Mouse (Mus musculus): ENCODE measurements at regions not wholly inside any gene's neighbourhood (a gene's known extent, or its start where the extent isn't known, plus 50 kb on each side); places are given as distances from the start of the nearest gene placed in this dataset.

- Histone ChIP-seq H3K27ac (ENCODE audit: insufficient read depth, low read length) (no peak overlapping the region), H3K4me1 (ENCODE audit: control insufficient read depth, insufficient read depth, low read length) (no peaks in the 10 kb centered on the region), H3K4me3 (ENCODE audit: insufficient read depth, low read length) (no peak overlapping the region)
- TF ChIP-seq POLR2A (IDR thresholded peaks at IDR 0.05; ENCODE audit: extremely low read depth, insufficient read depth, low read length): no peak
- peak; percentile 47; the same call in 1 of the 2 replicates for TF ChIP-seq CTCF (IDR thresholded peaks at IDR 0.05; ENCODE audit: extremely low read depth, insufficient read depth, low read length)
Observed at GRCm38 (mm10) chr7:62924585-62925331, 101.3 kb upstream of the A26c2 start.

- TF ChIP-seq POLR2A (IDR thresholded peaks at IDR 0.05; ENCODE audit: extremely low read depth, insufficient read depth, low read length) (no peak), CTCF (IDR thresholded peaks at IDR 0.05; ENCODE audit: extremely low read depth, insufficient read depth, low read length) (peak; percentile 47)
- no peak overlapping the region for H3K4me3 ChIP-seq (ENCODE audit: insufficient read depth, low read length)
Observed at GRCm38 (mm10) chr7:62922246-62922645, 98.8 kb upstream of the A26c2 start.

GRCm38 (mm10) chr7:62894337-62894736 is 70.9 kb upstream of the A26c2 start:
- Histone ChIP-seq H3K4me3 (ENCODE audit: insufficient read depth, low read length) (no peak overlapping the region), H3K4me1 (ENCODE audit: control insufficient read depth, insufficient read depth, low read length) (no peaks in the 10 kb centered on the region), H3K27ac (ENCODE audit: insufficient read depth, low read length) (no peak overlapping the region)
- TF ChIP-seq POLR2A (IDR thresholded peaks at IDR 0.05; ENCODE audit: extremely low read depth, insufficient read depth, low read length) (no peak), CTCF (IDR thresholded peaks at IDR 0.05; ENCODE audit: extremely low read depth, insufficient read depth, low read length) (no peak)

More at GRCm38 (mm10) chr7:62922246-62922645, 98.8 kb upstream of the A26c2 start:
- H3K4me1 ChIP-seq (ENCODE audit: control insufficient read depth, insufficient read depth, low read length): no peaks in the 10 kb centered on the region
- H3K27ac ChIP-seq (ENCODE audit: insufficient read depth, low read length): no peak overlapping the region

GRCm38 (mm10) chr7:62877033-62877432 is 53.6 kb upstream of the A26c2 start:
- no peaks in the 10 kb centered on the region for H3K4me1 ChIP-seq (ENCODE audit: control insufficient read depth, insufficient read depth, low read length)
- TF ChIP-seq POLR2A (IDR thresholded peaks at IDR 0.05; ENCODE audit: extremely low read depth, insufficient read depth, low read length) (no peak), CTCF (IDR thresholded peaks at IDR 0.05; ENCODE audit: extremely low read depth, insufficient read depth, low read length) (peak; percentile 12; the same call in 1 of the 2 replicates)

More at GRCm38 (mm10) chr7:62877033-62877432, 53.6 kb upstream of the A26c2 start:
- no peak overlapping the region for H3K4me3 ChIP-seq (ENCODE audit: insufficient read depth, low read length)
- H3K27ac ChIP-seq (ENCODE audit: insufficient read depth, low read length): no peak overlapping the region
